Mouse (Mus musculus) ovary, postnatal 10 days (tissue): ENCODE results near the gene Oca2.

Experiments
- DNase-seq: peaks from one replicate; pipeline ENCODE4 v3.0.0; 2022; ENCODE audit warnings: low spot score

The Oca2 gene

DNA sequence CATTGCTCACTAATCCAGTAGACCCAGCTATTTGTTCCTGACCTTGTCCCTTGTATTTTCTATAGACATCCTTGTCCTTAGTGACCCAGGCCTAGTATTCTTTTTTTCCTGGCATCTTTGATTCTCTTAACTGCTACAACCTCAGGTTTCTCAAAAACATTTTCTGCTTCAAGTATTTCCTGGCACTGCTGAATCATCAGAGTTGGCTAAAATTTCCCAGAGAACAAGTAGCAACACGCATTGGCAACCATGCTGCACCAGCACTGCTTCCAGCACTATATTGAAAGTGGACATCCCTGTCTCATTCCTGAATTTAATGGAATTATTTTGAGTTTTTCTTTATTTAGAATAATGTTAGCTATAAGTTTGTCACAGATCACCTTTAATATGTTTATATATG, 143.1 kb downstream of the Oca2 start:
- no peak for DNase-seq

DNA sequence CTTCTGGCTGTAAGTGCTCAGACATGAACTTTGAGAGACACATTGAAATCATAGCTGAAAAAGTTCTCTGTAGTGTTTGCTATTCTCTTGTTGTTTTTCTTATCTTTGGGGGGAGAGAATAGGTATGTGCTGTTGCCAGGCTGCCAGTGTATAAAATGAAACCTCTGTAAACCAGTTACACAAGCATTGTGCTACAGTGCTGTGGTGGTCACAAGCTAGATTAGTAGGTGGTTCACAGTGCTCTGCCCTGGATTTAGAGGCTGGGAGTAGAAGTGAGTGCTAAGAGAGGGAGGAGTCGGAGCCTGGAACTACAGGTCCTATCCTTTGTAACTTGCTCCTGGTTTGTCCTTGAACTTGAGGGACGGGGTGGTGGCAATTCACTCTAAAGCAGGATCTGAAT, 148.7 kb downstream of the Oca2 start:
- no peak for DNase-seq

DNA sequence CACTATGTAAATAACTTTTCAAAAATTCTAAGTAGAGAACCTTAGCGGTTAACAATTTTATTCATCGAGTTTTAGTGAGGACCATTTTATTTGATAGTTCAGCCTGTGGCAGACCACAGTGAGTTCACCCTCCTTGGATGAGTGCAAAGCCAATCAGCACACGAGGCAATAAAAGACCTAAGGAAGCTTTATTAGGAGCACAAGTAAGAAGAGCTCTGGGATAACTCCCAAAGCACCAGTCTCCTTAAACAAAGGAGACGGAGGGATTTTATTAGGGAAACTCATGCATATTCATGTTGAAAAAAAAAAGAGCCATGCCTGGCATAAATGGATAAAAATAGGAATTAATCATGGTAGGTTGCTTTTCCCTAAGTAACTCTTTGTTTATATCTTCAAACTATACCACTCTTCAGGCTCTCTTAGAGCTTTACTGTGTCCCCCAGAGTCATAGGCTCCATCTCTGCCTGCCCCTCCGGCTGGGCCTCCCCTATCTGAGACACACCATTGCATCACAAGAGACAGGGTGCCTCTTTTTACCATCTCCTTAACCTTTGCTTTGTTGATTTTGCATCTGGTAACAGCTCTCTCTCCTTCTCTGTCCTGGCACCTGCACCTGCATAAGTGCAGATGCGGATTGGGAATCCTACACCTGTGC, 178.7 kb downstream of the Oca2 start:
- DNase-seq = no peak

DNA sequence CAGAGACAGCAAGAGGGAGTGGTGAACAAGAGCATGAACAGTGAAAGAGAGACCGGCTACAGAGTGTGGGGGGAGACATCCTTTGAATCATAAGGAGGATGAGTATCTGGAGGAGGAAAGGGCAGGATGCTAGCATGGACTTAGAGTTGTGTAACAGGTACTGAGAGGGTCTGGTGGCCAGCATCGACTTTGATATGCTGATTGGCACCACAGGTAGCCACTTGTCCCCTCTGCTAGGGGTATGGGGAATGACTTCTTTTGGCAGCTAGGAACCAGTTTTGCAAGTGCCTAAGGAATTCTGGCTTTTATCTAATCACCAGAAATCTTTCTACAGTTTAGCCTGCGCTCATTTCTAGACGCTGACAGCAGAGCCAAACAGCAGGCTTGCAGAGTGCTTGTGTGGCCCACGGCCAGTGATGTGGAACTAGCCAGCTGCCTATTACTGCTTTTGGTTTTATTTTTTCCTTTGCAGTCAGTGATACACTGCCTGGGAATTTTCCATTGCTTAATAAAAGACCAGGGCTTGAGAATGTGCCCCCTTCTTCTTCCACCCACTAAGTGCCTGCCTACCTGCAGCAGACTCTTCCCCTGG, 179.8 kb downstream of the Oca2 start:
- peak; percentile 4 for DNase-seq

DNA sequence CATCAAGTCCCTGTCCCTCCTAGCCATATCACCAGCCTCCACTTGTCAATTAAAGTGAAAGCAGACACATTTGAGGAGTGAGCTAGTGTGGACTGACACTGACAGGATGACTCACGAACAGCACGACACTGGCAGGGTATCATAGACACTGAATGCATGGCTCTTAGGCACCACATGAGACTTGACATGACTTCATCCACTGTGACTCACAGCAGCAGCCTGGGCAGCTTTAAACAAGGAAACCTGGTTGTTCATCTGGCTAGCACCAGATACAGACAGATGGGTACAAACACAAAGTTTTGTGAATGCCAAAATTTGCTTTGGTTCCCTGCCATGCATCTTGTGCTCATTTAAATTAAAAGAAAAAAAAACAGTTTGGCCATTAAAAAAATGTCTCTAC, 182.4 kb downstream of the Oca2 start:
- no peak for DNase-seq

DNA sequence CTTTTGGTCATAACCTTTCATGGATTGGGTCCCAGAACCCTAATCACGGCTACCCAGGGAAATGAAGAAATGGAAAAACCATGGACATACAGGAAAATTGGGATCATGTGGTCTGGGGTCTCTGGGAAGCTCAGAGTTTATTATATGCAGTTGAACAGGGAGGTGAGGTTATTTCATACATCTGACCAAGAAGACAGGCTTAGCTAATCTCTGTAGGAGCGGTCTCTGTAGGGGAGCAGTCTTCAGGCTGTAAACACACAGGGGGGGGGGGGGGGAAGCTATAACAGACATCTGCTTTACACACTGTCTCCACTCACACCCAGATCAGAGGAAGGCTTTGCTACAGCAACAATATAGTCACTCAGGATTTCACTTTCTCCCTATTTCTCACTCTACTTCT, 184.0 kb downstream of the Oca2 start:
- DNase-seq = no peak

DNA sequence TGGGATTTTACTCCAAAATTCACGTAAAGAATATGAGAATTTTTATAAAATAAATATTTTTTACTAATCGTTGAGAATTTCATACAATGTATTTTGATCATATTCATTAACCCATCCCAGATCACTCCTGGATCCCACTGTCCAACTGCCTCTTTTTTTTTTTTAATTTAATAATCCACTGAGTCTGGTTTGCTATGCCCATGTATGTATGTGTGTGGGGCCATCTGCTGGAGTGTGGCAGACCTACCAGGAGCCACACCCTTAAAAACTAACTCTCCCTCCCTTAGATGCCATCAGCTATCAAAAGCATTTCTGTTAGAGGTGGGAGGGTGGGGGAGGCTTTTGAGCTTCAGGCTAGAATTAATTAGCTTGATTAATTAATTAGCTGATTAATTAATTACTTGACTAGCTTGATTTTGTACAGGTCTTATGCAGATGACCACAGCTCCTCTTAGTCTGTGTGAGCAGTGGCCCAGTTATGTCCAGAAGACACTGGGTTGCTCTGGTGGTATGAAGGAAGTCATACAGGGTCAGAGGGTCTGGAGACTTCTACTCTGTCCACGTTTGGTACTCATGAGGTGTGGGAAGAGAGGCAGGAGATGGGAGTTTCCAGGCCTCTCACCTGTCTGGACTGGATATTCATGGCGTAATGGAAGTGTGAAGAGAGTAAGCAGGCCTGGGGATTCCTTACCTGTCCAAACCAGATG, 221.4 kb downstream of the Oca2 start:
- DNase-seq = no peak

DNA sequence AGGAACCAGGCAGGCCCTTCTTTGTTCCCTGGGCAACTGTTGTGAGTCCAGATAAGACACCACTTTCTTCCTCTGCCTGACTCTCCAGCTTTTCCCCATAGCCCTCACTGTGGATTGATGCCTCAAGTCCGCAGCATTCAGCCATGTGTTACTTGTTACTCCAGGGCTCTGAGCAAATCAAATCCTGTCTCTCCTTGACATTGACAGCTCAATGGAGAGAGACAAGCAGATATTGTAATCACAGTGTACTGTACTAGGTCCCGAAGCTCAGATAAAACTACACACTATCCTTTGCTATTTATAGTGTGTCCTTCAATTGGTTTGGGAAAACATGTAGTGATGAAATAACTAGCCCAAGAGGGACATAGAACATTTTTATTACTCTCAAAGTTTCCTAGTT, 258.7 kb downstream of the Oca2 start:
- no peak for DNase-seq

DNA sequence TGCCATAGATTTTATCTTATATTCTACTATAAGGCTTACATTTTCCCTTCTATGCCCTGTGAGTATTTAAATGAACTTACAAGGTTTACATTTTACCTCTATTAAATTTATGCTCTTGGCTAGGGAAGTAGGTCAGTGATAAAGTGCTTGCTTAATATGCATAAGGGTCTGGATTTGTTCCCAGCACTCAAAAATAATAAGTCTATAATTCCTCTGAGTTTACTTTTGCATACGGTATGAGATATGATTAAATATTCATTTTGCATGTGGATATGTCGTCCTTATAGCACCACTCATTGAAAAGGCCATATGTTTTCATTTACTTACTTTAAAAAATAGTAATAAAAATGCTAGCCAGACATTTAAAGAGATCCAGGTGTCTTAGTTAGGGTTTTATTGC, 259.8 kb downstream of the Oca2 start:
- no peak for DNase-seq

DNA sequence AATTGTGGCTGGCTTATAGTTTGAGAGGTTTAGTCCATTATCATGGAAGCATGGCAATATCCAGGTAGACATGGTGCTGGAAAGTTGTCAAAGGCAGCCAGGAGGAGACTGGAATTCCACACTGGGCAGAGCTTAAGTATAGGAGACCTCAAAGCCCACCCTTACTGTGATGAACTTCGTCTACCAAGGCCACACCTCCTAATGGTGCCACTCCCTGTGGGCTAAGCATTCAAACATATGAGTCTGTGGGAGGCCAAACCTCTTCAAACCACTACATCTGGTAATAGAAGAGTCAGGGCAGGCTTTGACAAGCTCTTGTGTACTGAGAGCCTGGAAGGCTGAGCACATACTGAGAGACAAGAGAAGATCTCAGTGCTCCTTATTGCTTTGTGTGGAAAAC, 260.2 kb downstream of the Oca2 start:
- DNase-seq = no peak

DNA sequence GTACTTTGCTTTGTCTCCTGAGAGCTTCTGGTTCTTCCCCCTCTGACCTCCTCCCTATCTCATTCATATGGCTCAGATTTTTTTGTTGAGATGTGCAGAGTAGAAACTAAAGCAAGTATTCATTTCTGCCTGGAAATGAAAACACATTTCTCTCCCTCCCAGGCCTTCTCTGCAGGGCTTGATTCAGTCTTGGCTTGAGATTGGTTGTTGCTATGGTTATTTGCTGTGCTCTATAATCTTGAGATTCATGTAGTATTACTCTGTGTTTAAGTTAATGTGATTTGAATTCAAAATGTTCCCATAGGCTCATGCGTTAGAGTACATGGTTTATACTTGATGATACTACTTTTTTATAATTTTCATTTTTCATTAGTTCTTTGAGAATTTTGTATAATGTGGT, 260.9 kb downstream of the Oca2 start:
- DNase-seq = no peak

DNA sequence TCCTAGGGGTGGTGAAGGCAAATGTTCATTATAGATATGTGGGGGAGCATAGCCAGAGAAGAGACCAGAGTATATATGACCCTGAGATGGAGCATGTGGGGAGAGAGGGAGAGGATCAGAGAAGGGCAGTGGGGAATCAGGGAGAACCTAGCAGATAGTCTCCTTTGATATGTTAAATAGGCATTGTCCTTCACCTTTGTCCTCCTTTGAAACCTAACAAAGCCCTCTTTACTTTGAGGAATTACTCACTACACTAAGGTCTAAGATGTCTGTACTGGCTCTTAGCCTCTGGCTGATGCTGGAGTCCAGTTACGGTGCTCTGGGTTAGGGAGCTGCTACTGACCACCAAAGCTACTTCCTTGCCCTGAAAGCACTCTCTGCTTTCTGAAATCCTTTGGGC, 279.0 kb downstream of the Oca2 start:
- no peak for DNase-seq

DNA sequence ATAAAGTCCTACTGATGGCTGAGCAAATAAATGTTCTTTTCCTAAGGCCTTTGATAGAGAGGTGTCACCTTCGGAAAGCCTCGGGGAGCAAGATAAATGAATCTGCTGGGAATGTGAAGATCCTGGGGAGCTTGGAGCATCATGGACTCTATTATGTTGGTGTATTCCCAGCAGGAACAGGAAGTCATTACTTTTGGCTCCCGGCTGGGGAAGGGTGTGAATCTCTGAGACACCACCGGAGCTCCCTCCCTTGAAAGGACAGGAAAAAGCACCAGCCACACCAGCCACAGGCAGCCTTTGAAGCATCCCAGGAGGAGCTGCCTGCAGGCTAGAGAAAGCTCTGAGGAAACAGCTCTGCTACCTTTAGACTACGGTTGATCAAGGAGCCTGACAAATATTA, 280.2 kb downstream of the Oca2 start:
- no peak for DNase-seq

DNA sequence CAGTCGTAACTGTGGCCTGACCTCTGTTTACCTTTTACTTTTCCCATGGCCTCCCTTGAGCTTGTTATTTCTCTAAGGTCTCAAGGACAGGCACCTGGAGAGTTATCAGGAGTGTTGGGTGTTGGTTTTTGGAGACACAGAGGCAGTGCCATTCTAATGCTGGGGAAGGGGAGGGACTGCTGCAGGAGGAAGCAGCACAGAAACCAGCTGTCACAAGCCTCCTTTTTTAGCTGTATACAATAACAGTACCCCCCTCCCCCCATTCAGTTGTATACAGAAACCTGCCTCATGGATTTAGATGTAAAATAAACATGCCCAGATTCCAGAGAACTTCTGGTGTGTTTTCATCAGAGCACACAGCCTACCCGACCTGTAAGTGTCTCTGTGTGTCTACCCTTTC, 295.3 kb downstream of the Oca2 start:
- no peak for DNase-seq

DNA sequence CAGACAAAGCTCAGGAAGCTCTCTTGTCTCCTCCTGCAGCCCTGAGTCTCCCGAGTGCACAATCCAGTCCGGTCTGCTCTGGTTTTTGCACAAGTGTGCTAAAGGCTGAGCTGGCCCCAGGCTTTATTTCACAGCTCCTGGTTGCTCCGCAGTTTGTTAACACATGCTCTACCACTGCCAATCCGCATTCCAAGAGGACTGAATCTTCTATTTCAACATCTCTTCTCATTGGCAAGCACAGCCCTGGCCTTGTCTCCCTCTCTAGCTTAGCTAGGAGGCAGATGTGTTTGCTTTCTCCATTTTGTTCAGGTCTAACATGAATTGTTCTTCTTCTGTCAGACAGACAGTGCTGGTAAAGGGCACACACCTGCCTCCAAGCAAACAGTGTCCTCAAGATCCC, 309.7 kb downstream of the Oca2 start:
- DNase-seq = no peak

DNA sequence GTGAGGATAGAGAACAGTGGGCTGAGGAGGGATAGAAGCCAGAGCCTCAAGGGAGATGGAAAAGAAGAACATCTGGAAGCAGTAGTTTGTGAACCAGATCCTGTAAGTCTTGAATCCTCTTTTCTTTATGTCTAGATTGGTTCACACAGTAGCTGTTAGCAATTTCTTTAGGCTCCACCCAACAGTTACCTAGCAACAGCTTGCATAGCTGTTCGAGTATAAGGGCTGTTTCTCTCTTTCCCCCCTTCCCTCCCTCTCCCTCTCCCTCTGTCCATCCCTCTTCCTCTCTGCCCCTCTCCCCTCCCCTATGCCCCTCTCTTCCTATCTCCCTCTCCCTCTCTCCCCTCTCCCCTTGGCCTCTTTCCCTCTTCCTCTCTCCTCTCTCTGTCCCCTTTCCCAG, 312.2 kb downstream of the Oca2 start:
- DNase-seq = no peak
